Mouse (Mus musculus): ENCODE measurements around the gene Aif1. TPM values are rescaled to one million over a fixed set of nuclear protein-coding genes. Genes with fewer than 3 reads are reported as not detected.

The Aif1 gene
- total and polyA plus RNA-seq, 3 experiments: 0.42 to 0.45 TPM; not detected in 1

DNA sequence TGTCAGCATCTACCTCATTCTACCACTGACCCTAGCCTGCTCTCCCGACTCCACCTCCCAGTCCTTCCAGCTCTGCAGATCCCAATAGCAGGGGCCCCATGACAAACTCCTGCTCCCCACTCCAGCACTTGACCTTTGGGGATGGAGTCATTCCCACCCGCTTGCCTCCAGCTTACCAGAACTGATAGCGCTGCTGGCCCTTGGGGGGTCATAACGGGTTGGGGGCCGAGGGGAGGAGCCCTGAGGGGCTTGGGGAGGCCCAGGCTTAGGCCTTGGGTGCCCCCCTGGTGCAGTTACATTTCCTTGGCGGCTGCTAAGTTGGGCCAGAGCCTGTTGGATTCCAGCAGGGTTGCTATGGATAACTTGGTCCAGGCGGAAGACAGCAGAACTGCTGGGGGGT, 21.3 kb downstream of the Aif1 start:
- TF ChIP-seq SMC3 (IDR thresholded peaks at IDR 0.05; ENCODE audit: low read depth, low read length): no peak
- TF ChIP-seq POLR2A (IDR thresholded peaks at IDR 0.05; ENCODE audit: control insufficient read depth in 1 of 2, insufficient read depth in 1 of 2, low read depth in 1 of 2, low read length in 2 of 2, poor library complexity in 1 of 2): peak in 1 of 2 experiments; percentile 28; a peak in 1 of 4 replicates
- TF ChIP-seq GABPA (IDR thresholded peaks at IDR 0.05; ENCODE audit: low read depth, low read length): no peak
- H3K4me1 ChIP-seq (ENCODE audit: control insufficient read depth in 1 of 2, insufficient read depth in 2 of 2, low read length in 2 of 2): no peaks in the 10 kb centered on the region

DNA sequence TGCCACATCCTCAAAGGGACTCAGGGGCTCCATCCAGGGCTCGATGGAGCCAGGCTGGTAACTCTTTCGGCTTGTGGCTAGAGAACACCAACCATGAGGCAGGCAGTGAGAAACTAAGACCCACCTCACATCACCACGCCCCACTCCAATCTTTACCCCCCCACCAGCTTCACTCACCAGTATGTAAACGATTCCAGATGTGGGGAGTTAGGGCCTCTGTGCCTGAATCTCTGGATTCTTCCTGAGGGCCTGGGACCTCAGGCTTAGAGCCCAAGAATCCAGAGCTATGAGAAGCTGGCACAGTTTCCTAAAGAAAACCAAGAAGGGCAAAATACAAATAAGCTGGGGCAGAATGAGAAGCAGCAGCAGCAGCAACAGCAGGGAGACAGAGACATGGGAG, 21.9 kb downstream of the Aif1 start:
- no peak for DNase-seq (ENCODE audit: low read depth, low spot score)
- no peak overlapping the region for H3K27ac ChIP-seq (ENCODE audit: control insufficient read depth, low read depth, low read length)
- H3K36me3 ChIP-seq (ENCODE audit: control insufficient read depth in 1 of 2, insufficient read depth in 2 of 2, low read length in 2 of 2): peaks cover 7 to 21% of the 10 kb centered on the region in 2 experiments
- no peak overlapping the region for H3K4me3 ChIP-seq (ENCODE audit: control insufficient read depth in 1 of 2, insufficient read depth in 1 of 2, low read depth in 2 of 2, low read length in 2 of 2)
- no peaks in the 10 kb centered on the region for H3K27me3 ChIP-seq (ENCODE audit: control insufficient read depth in 1 of 2, insufficient read depth in 2 of 2, low read length in 2 of 2)
- H3K4me1 ChIP-seq (ENCODE audit: control insufficient read depth in 1 of 2, insufficient read depth in 2 of 2, low read length in 2 of 2): no peaks in the 10 kb centered on the region
- no peak overlapping the region for H3K9ac ChIP-seq (ENCODE audit: control insufficient read depth, low read depth, low read length, poor library complexity, severe bottlenecking)
- H3K79me2 ChIP-seq (ENCODE audit: control insufficient read depth, insufficient read depth, low read length, poor library complexity): peaks cover 23% of the 10 kb centered on the region
- no peak for TF ChIP-seq EP300 (IDR thresholded peaks at IDR 0.05; ENCODE audit: low read depth in 1 of 2, low read length in 2 of 2)
- no peak for TF ChIP-seq CHD1 (IDR thresholded peaks at IDR 0.05; ENCODE audit: low read depth, low read length)
- no peak for TF ChIP-seq TAL1 (IDR thresholded peaks at IDR 0.05; ENCODE audit: low read length)
- no peak for TF ChIP-seq KAT2A (conservative IDR thresholded peaks at IDR 0.05; ENCODE audit: low read depth, low read length)
- TF ChIP-seq POLR2A (IDR thresholded peaks at IDR 0.05; ENCODE audit: control insufficient read depth in 1 of 2, insufficient read depth in 1 of 2, low read depth in 1 of 2, low read length in 2 of 2, poor library complexity in 1 of 2): no peak
- no peaks in the 10 kb centered on the region for H3K9me3 ChIP-seq (replicated peaks; ENCODE audit: insufficient read depth, low read length)

More for the DNA sequence above, 21.3 kb downstream of the Aif1 start:
- Histone ChIP-seq H3K9me3 (replicated peaks; ENCODE audit: insufficient read depth, low read length) (no peaks in the 10 kb centered on the region), H3K79me2 (ENCODE audit: control insufficient read depth, insufficient read depth, low read length, poor library complexity) (peaks cover 26% of the 10 kb centered on the region), H3K36me3 (ENCODE audit: control insufficient read depth in 1 of 2, insufficient read depth in 2 of 2, low read length in 2 of 2) (peaks cover 7 to 26% of the 10 kb centered on the region in 2 experiments), H3K4me3 (ENCODE audit: control insufficient read depth in 1 of 2, insufficient read depth in 1 of 2, low read depth in 2 of 2, low read length in 2 of 2) (no peak overlapping the region), H3K27ac (ENCODE audit: control insufficient read depth, low read depth, low read length) (no peak overlapping the region), H3K9ac (ENCODE audit: control insufficient read depth, low read depth, low read length, poor library complexity, severe bottlenecking) (no peak overlapping the region), H3K27me3 (ENCODE audit: control insufficient read depth in 1 of 2, insufficient read depth in 2 of 2, low read length in 2 of 2) (no peaks in the 10 kb centered on the region)
- DNase-seq (ENCODE audit: low read depth, low spot score): no peak

- DNase-seq (ENCODE audit: low read depth, low spot score): no peak
- TF ChIP-seq GABPA (IDR thresholded peaks at IDR 0.05; ENCODE audit: low read depth, low read length): no peak
- TF ChIP-seq ELF1 (IDR thresholded peaks at IDR 0.05; ENCODE audit: low read depth, low read length): no peak
- no peak for TF ChIP-seq MXI1 (IDR thresholded peaks at IDR 0.05; ENCODE audit: low read depth, low read length)
- H3K4me3 ChIP-seq (ENCODE audit: control insufficient read depth in 1 of 2, insufficient read depth in 1 of 2, low read depth in 2 of 2, low read length in 2 of 2): no peak overlapping the region
- H3K9ac ChIP-seq (ENCODE audit: control insufficient read depth, low read depth, low read length, poor library complexity, severe bottlenecking): no peak overlapping the region
- H3K9me3 ChIP-seq (replicated peaks; ENCODE audit: insufficient read depth, low read length): no peaks in the 10 kb centered on the region
- H3K27ac ChIP-seq (ENCODE audit: control insufficient read depth, low read depth, low read length): no peak overlapping the region
- H3K27me3 ChIP-seq (ENCODE audit: control insufficient read depth in 1 of 2, insufficient read depth in 2 of 2, low read length in 2 of 2): no peaks in the 10 kb centered on the region
- H3K36me3 ChIP-seq (ENCODE audit: control insufficient read depth in 1 of 2, insufficient read depth in 2 of 2, low read length in 2 of 2): peaks cover 7 to 16% of the 10 kb centered on the region in 2 experiments
- H3K79me2 ChIP-seq (ENCODE audit: control insufficient read depth, insufficient read depth, low read length, poor library complexity): peaks cover 18% of the 10 kb centered on the region; the same call in 1 of the 2 replicates
- H3K4me1 ChIP-seq (ENCODE audit: control insufficient read depth in 1 of 2, insufficient read depth in 2 of 2, low read length in 2 of 2): no peaks in the 10 kb centered on the region
These were observed 22.8 kb downstream of the Aif1 start for GRCm38 (mm10) chr17:35153077-35153476.
